Mouse (Mus musculus): ENCODE data around the gene Emg1. TPM values are rescaled to one million over a fixed set of nuclear protein-coding genes. Genes with fewer than 3 reads are reported as not detected.

Gene Emg1
- total RNA-seq, 2 experiments from 2014 or later: 49.4 to 53.8 TPM

DNA sequence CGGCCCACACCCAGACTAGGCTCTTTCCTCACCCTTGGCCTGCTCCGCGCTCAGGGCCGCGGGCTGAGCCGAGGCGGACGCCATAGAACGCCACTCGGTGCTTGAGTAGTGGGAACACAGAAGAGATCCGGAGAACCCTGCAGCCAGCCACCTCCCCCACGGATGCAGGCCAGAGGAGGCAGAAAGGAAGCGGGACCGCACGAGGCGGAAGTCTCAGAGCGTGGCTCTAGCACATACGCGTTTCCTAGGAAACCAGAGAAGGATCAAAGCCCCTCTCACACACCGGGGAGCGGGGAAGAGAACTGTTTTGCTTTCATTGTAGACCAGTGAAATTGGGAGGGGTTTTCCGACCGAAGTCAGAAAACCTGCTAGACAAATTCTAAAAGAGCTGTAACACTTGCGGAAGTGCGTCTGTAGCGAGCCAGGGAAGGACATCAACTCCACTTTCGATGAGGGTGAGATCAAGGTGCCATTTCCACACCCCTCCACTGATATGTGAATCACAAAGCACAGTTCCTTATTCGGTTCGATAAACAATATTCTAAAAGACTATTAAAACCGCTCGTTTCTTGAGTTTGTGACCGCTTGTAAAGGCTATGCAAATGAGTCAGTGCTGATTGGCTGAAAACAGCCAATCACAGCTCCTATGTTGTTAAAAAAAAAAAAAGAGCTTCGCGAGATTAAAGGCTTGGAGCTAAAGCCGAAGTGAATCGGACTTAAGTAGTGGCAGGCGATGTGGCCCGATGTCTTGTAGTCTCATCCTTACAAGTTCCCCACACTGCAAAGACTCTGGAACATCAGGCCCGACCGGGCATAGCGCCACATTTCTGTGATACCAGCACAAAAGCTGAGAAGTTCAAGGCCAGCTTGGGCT lies 29.1 kb upstream of the Emg1 start, which contains the start of gene Grcc10:
Grcc10 (minus strand) TSS at position 487 of the 874 bp plus-strand sequence.
- DNase-seq (ENCODE audit: low spot score in 2 of 2): peak; percentile 90

- DNase-seq (ENCODE audit: low spot score in 2 of 2): peak in 1 of 2 experiments; percentile 76
Observed at GRCm38 (mm10) chr6:124740211-124740887, 28.4 kb upstream of the Emg1 start.

DNA sequence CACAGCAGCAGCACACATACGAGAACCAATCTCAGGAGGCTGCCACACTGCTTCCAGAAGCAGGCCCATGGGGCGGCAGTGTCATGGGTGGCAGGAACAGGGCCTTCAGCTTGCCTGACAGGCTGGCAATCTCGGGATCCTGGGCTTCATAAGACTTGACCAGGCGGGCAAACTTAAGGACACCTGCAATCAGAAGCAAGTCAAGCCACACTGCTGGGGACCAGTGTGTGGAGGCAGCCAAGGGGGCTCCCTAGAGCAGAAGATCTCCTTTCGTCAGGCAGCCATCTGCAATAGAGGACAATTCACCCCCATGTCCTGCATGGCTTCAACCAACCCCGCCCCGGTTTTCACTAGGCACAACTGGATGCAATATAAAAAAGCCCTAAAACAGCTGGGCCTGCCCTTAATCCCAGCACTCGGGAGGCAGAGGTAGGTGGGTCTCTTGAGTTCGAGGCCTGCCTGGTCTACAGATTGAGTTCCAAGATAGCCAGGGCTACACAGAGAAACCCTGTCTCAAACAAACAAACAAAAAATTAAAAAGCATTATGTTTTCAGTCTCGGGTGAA lies 27.3 kb upstream of the Emg1 start:
- no peak for DNase-seq (ENCODE audit: low spot score in 2 of 2)

DNA sequence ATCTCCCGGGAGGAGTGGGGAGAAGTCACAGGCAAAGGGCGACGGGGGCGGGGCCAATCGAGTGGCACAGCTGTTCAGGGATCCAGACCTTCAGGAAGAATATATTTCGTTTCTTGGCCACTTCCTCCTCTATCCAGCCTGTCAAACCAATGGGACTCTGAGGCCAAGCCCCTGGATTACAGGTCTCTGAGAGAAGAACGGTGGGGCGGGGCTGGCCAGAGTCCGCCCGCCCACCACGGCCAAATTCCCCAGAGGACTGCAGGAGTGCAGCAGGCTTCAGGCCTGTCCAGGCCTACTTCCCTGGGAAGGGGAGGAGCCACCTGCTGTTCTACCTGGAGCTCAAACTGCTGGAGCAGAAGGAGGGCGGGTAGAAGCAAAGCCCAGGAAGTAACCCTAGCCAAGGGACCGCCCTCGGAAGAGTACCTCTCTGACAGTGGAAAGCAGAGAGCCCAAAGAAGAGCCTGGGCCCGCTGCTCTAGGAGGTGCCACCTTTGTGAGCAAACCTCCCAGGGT lies 26.6 kb upstream of the Emg1 start, which contains the start of gene Ptpn6:
Ptpn6 (minus strand) TSS at position 204 of the 513 bp plus-strand sequence.
- no peak for DNase-seq (ENCODE audit: low spot score in 2 of 2)

GRCm38 (mm10) chr6:124737040-124737439 lies 25.1 kb upstream of the Emg1 start:
- DNase-seq (ENCODE audit: low spot score in 2 of 2): no peak

GRCm38 (mm10) chr6:124734417-124734816 lies 22.4 kb upstream of the Emg1 start:
- no peak for DNase-seq (ENCODE audit: low spot score in 2 of 2)

- no peak for DNase-seq (ENCODE audit: low spot score in 2 of 2)
Observed at GRCm38 (mm10) chr6:124732476-124733370, 20.7 kb upstream of the Emg1 start.

DNA sequence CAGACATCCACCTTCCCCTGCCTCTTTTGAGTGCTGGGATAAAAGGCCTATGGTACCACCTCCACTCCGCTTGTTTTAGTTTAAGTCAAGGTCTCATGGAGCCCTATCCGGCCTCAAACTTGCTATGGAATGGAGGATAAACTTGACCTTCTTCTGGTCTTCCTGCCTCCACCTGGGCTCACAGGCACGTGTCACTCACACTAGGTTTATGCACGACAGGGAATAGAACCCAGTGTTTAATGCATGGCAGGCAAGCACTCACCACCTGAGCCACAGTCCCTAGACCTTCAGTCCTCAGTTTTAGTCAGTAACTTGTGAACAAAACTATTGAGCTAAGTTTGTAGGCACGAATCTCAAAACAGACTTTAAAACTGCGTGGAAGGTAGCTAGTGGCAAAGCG lies 19.1 kb upstream of the Emg1 start:
- DNase-seq (ENCODE audit: low spot score in 2 of 2): no peak

DNA sequence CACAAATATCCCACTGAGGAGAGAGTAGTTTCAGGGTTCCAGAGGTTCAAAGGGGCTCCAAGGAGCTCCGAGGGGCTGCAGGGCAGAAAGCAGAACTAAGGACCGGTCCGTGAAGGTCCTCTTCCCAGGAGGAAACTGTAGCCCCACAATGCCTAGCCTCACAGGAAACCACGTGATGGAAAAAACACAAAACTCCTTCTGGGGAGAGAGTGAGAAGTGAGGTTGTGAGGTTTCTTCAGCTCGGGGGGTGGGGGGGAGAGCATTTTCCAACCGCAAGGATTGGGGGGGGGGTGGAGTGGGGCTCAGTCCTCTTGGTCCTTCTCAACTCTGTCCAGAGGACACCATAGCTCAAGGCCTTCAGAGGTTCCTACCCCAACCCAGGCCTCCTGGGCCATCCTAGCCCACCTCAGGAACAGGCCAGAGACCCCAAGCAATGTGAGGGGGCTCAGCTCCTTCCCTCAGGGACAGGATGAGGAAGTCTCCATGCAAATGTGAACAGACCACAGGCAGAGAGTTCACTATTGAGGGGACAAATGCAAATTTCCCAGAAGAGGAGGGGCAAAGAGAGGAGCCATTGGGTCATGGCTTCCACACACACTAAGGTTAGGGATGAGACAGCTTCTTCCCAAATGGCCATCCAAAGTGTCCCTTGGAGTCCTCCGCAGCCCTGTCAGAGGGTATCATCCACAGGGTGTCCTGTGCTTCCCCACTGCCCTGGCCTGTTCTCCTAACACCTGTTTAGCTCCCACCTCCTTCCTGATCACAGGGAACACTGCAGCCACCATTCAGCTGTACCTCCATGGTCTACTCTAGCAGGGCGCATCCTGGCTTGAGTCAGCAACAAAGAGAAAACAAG lies 18.1 kb upstream of the Emg1 start:
- no peak for DNase-seq (ENCODE audit: low spot score in 2 of 2)

- no peak for DNase-seq (ENCODE audit: low spot score in 2 of 2)
Observed at GRCm38 (mm10) chr6:124728621-124729020, 16.6 kb upstream of the Emg1 start.

- DNase-seq (ENCODE audit: low spot score in 2 of 2): no peak
Observed at GRCm38 (mm10) chr6:124724472-124724871, 12.5 kb upstream of the Emg1 start.

DNA sequence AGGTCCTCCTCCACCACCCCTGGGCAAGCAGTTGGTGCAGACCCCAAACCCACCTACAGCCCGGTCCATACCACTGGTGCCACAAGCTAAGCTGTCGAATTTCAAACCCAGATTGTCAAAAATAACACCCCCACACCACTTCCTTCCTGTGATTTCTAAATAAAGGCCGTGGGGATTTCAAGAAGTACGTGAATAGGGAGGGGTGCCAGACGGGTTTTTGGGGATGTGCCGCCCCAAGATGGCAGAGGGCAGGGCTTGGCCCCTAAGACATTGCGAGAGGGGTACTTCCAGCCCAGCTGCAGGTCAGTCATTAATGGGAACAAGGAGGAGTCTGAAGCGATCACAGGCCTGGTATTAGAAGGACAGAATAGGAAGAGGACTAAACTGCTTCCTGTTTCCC lies 11.6 kb upstream of the Emg1 start:
- DNase-seq (ENCODE audit: low spot score in 2 of 2): no peak

GRCm38 (mm10) chr6:124722876-124723473 lies 11.0 kb upstream of the Emg1 start:
- DNase-seq (ENCODE audit: low spot score in 2 of 2): no peak

GRCm38 (mm10) chr6:124720904-124721303 lies 8.9 kb upstream of the Emg1 start:
- no peak for DNase-seq (ENCODE audit: low spot score in 2 of 2)

DNA sequence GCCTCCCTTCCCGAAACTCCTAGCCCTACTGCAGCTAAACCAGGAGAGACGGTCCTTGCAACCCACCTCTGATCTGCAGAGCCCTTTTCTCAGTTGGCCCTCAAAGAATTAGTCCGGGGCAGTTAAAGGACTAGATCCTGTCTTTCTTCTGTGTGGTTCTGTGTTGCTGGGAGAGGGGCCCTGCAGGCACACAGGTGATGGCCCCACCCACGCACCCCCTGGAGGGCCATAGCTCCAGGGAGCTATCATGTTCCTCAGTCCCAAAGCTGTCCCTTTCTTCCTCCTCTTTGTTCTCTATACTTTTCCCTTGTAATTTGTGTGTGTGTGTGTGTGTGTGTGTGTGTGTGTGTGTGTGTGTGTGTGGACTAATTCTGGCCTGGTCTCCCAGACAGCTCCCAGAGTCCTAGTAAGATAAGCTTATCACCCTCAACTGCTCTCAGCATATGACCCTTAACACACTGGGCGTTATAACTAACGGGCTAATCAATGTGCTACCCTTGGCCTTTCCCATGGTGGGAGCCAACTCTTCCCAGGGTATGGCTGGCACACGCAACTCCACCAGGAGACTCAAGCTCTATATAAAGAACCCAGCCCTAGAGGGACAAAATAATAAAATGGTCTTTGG lies 7.5 kb upstream of the Emg1 start:
- DNase-seq (ENCODE audit: low spot score in 2 of 2): no peak

GRCm38 (mm10) chr6:124718703-124719102 lies 6.7 kb upstream of the Emg1 start:
- DNase-seq (ENCODE audit: low spot score in 2 of 2): no peak

DNA sequence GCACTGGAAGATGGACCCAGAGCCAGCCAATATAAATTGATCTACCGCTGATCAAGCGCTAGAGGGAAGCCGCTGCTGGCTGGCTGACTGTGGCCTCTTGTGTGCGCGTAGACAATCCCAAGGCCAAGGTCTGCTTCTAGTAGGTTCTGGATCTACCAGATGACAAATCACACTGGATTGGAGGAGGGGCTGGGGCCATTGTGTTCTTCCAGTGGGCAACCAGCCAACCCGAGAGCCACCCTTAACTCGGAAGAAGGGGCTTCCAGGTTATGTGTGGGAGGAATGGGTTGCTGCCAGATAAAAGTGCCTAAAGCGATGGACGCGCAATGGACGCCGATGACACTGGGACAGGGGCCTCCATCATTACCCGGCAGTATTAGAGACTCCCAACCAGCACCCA lies 6.0 kb upstream of the Emg1 start:
- DNase-seq (ENCODE audit: low spot score in 2 of 2): no peak

DNA sequence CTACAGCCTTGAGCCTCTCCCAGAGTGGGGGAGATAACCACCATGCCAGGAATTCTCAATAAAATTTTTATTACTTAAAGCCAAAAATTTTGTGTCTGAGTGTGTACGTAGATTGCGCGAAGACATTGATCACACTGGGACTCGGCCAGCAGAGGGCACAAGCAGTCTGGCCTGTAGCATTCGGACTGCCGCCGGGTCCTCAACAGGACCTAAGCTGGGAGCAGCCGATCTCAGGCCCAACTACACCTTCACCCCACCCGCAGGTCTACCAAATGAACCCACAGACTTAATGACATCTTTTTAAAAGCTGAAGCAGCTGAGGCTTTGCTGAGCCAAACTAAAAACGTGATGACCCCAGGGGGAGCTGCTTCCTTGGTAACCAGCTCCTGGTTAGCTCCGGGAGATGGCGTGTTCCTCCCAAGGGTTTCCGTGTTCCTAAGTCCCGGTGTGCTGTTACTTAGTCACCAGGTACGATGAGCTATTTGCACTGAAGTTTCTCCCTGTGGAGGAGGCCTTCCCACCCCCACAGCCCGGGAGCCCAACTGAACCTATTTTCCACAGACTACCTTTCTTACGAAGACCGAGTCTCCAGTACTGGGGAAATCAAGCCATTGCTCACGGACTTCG lies 5.0 kb upstream of the Emg1 start:
- DNase-seq (ENCODE audit: low spot score in 2 of 2): no peak

Measured in layer of hippocampus, postnatal 10 days (tissue).